Mouse (Mus musculus) embryonic fibroblast, embryonic 13.5 days (primary cell): Measurements from ENCODE around the gene Uhrf1. TPM values are rescaled to one million over a fixed set of nuclear protein-coding genes. Genes with fewer than 3 reads are reported as not detected.

Experiments
- H3K27ac ChIP-seq: 2 replicates; pipeline ENCODE4 v1.5.1; 2012; ENCODE audit warnings: low read length, control low read depth, inconsistent platforms; ENCODE audit not compliant: insufficient read depth
- H3K4me1 ChIP-seq: 2 replicates; pipeline ENCODE4 v1.6.1; 2011; ENCODE audit warnings: low read length; ENCODE audit not compliant: control insufficient read depth, insufficient read depth
- H3K4me3 ChIP-seq: 2 replicates; pipeline ENCODE4 v1.5.1; 2011; ENCODE audit warnings: mild to moderate bottlenecking, control low read depth, low read length; ENCODE audit not compliant: insufficient read depth
- CTCF ChIP-seq: IDR thresholded peaks from 2 replicates; pipeline ENCODE4 v1.5.1; 2011; ENCODE audit warnings: mild to moderate bottlenecking, control low read depth, low read length, moderate library complexity, borderline replicate concordance; ENCODE audit not compliant: insufficient read depth
- POLR2A ChIP-seq: IDR thresholded peaks from 2 replicates; pipeline ENCODE4 v1.6.1; 2011; ENCODE audit warnings: low read depth, mild to moderate bottlenecking, control low read depth, low read length, moderate library complexity
- polyA plus RNA-seq: library from polyadenylated mRNA; stranded (reverse); fragments of >200 nt; gene quantifications from 2 replicates; pipeline ENCODE4 v1.2.4, GENCODE M21; 2011; ENCODE audit warnings: low read depth; ENCODE audit not compliant: missing spikeins, insufficient read length

Uhrf1 gene
- polyA plus RNA-seq, 1 experiment = 50.2 TPM

DNA sequence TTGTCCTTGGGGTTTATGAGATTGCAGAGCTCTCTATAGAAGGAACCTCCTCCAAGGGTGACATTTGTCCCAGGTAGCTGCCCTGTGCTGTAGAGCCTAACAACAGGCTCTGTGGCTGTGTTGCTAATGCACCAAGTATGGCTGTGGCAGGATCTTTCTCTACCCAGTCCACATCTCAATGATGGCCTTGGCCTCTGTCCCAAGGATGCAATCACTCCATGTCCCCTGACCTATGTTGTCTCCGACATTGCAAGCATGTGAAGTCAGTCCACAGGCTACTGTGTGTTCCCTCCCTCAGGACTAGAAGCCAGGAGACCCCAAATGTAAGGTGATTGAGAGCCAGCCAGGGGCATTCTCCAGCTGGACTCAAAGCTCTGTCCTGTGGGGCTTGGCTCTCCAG lies 56.7 kb downstream of the Uhrf1 start:
- TF ChIP-seq POLR2A (no peak), CTCF (no peak)
- no peak overlapping the region for H3K4me3 ChIP-seq
- no peak overlapping the region for H3K27ac ChIP-seq
- H3K4me1 ChIP-seq = no peaks in the 10 kb centered on the region

DNA sequence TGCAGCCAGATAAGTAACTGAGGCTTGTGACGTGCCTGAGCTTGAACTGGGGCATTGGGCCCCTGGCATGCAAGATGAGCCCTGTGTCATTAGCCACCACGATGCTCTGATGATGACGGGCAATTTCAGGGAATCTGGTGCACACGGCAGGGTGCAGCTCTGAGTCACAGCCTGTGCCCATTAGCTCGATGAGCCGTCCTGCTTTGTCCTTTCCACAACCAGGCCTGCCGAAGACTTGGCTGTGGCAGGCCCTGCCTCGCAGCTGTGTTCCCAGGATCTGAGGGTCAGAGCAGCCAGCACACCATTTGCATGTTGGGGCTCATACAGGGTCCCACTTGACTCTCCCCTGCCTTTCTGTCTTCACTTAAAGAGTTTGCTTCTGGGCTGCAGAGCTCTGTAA lies 57.3 kb downstream of the Uhrf1 start:
- no peak overlapping the region for H3K27ac ChIP-seq
- no peak overlapping the region for H3K4me3 ChIP-seq
- TF ChIP-seq CTCF (no peak), POLR2A (no peak)
- H3K4me1 ChIP-seq = no peaks in the 10 kb centered on the region

DNA sequence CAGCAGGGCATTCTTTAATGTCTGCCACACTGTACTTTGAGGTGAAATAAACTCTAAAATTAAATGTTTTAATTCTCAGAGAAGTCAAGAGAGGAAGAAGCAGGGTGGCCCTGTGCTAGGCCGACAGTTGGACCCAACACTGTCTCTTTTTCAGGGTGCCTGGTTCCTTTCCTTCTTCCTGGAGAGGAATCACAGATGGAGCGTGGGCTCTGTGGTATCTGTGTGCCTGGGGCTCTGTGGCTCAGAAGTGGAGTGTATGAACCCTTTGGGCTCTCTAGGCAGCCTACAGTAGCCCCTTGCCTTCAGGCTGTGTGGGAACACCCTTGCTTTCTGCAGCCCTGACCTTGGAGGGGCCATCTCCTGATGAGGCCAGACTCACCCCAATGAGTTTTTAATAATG lies 58.4 kb downstream of the Uhrf1 start:
- TF ChIP-seq CTCF (no peak), POLR2A (no peak)
- no peaks in the 10 kb centered on the region for H3K4me1 ChIP-seq
- H3K27ac ChIP-seq = no peak overlapping the region
- no peak overlapping the region for H3K4me3 ChIP-seq

DNA sequence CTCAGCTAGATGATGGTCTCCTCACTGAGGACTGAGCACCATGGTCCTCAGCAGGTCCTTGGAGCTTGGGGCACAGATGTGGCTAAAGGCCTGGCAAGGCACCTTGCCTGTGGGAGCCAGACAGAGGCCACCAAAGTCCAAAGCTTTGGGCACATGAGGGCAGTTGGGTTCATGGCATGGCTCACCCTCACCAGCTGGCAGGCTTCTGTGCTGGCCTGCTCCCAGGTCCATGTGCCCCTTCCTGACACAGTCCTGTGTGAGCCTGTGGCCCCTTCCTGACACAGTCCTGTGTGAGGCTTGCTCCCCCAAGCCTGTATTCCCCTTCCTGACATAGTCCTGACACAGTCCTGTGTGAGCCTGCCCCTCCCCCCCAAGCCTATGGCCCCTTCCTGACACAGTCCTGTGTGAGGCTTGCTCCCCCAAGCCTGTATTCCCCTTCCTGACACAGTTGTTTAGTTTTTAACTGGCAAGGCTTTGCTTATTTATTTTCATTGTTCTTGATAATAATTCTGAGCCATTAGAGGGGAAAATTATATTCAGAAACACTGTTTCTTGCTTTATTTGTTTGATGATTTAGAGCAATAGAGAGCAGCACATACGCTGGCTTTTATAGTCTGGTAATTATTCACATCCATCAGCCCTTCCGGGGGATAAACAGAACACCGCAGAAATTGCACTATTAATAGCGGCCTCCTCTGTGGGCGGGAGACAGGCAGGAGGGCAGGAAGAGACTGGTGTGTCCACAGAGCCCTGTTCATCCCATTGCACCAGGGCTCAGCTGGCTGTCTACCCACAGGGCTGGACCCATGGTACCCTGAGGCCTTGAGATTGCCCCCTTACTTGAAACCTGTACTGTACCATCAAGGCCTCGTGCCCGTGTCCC lies 62.9 kb downstream of the Uhrf1 start:
- H3K27ac ChIP-seq = no peak overlapping the region
- no peaks in the 10 kb centered on the region for H3K4me1 ChIP-seq
- H3K4me3 ChIP-seq = no peak overlapping the region
- TF ChIP-seq POLR2A (no peak), CTCF (no peak)

DNA sequence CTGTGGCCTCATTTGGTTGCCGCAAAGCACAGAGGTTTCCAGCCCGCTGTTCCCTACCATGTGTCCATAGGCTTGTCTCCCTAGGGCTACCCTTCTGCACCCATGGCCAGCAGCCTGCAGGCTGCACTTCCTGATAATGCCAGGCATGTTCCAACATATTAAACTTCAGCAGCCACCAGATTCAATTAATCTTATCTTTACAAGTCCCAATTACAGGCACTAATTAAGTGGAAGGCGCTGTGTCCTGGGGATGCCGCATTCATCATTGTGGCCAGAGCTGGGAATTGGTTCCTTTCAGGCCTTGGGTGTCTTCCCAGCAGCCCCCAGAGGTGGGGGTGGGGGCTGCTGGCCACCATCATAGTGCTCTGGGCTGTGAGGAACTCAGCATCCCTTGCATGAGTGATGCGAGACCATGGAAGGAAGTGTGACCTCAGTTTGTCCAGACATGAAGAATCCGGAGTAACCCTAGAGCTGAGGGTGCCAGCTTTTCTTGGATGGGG lies 65.2 kb downstream of the Uhrf1 start:
- no peaks in the 10 kb centered on the region for H3K4me1 ChIP-seq
- H3K27ac ChIP-seq = no peak overlapping the region
- H3K4me3 ChIP-seq = no peak overlapping the region
- TF ChIP-seq POLR2A (no peak), CTCF (no peak)

DNA sequence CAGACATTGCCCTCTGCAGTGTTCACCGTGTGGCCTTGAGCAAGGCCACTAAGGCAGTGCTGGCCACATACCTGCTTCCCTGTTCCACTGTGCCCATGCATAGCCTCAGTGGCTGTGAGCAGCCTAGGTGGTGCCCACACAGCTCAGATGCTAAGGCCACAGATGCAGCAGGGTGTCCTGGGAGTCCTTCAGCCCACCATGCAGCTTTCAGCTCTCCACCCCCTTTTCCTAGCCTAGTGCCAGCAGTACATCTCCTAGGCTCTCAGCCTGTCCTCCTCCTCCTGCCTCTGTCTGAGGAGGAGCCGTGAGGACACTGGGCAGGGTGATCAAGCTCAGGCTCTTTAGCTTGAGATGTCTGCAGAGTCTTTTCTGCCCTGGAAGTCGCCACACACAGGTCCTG lies 67.0 kb downstream of the Uhrf1 start:
- TF ChIP-seq POLR2A = no peak
- no peak for TF ChIP-seq CTCF
- Histone ChIP-seq H3K27ac (no peak overlapping the region), H3K4me1 (no peaks in the 10 kb centered on the region), H3K4me3 (no peak overlapping the region)

DNA sequence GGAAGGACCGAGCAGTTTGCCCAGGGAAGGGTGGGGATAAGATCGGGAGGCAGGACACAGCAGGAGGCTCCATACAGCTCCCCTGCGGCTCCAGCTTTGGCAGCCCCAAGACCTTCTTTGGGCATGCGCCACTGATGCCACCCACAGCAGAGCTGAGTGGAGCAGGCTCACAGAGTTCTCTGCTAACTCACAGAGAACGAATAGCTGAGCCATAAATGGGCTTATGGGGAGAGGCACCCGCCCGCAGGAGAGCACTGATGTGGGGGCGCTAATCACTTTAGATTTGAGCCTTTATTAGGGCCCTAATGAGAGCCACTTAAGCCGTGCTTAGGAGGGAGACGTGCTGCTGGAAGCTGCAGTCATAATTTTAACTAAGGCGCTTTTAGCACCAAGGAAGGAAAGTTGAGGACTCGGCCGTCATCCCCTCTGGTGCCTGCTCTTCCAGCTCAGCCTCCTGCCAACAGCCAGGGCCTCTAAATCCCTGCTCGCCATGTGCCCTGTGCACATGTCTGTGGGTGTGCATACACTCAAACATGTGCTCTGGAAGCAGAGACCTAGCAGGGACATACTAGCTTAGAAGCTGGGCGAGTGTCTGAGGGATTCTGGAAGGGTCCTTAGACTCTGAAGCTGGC lies 68.0 kb downstream of the Uhrf1 start:
- Histone ChIP-seq H3K4me1 (no peaks in the 10 kb centered on the region), H3K27ac (no peak overlapping the region), H3K4me3 (no peak overlapping the region)
- TF ChIP-seq CTCF (no peak), POLR2A (no peak)

DNA sequence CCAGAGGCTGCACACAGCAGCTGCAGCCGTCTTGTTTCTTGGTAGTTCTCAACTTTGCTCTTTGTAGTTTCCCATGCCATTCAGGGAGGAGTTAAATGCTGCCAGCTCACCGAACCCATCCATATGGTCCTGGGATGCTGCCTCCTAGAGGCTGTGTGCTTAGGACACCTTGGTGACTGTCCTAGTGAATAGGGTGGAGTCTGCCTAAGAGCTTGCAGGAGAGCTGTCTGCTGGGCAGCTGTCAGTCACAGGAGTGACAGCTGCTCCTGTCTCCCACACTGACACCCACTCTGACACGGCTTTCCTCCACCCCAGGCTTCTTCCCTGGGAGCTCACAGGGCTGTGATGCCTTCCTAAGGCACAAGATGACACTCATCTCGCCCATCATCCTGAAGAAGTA lies 69.0 kb downstream of the Uhrf1 start:
- H3K4me3 ChIP-seq = no peak overlapping the region
- H3K27ac ChIP-seq = no peak overlapping the region
- no peak for TF ChIP-seq CTCF
- TF ChIP-seq POLR2A = no peak
- H3K4me1 ChIP-seq = no peaks in the 10 kb centered on the region

Other genes starting within 250 kb of the Uhrf1 start
- 35.2 and 36.6 TPM in 2 replicates for gene Ubxn6, start 228.3 kb upstream of the Uhrf1 start, polyA plus RNA-seq
- 55.0 and 57.9 TPM in 2 replicates for gene Hdgfl2, start 223.7 kb upstream of the Uhrf1 start, polyA plus RNA-seq
- gene Plin4, start 193.5 kb upstream of the Uhrf1 start, polyA plus RNA-seq = 0.14 and 0.70 TPM in 2 replicates
- gene Plin5, start 185.7 kb upstream of the Uhrf1 start, polyA plus RNA-seq = not detected in 2 replicates
- not detected in 2 replicates for gene Lrg1, start 181.3 kb upstream of the Uhrf1 start, polyA plus RNA-seq
- gene Sema6b, start 163.0 kb upstream of the Uhrf1 start, polyA plus RNA-seq = 0.21 and 0.52 TPM in 2 replicates
- 0.72 and 2.1 TPM in 2 replicates for gene Tnfaip8l1, start 140.8 kb upstream of the Uhrf1 start, polyA plus RNA-seq
- 55.2 and 63.0 TPM in 2 replicates for gene Mydgf, start 119.4 kb upstream of the Uhrf1 start, polyA plus RNA-seq
- 27.8 and 28.8 TPM in 2 replicates for gene Dpp9, start 84.4 kb upstream of the Uhrf1 start, polyA plus RNA-seq
- 9.7 and 10.6 TPM in 2 replicates for gene Fem1a, start 46.5 kb upstream of the Uhrf1 start, polyA plus RNA-seq
- 11.1 and 15.6 TPM in 2 replicates for gene Ticam1, start 26.5 kb upstream of the Uhrf1 start, polyA plus RNA-seq
- 37.4 and 41.2 TPM in 2 replicates for gene Plin3, start 10.4 kb upstream of the Uhrf1 start, polyA plus RNA-seq
- not detected in 2 replicates for gene Arrdc5, start 3.0 kb upstream of the Uhrf1 start, polyA plus RNA-seq
- gene Kdm4b, start 22.7 kb downstream of the Uhrf1 start, polyA plus RNA-seq = 21.8 and 30.8 TPM in 2 replicates
- 177 and 208 TPM in 2 replicates for gene Ptprs, start 173.2 kb downstream of the Uhrf1 start, polyA plus RNA-seq
- gene Znrf4, start 209.1 kb downstream of the Uhrf1 start, polyA plus RNA-seq = not detected in 2 replicates